Mouse (Mus musculus) embryo, embryonic 11.5 days (tissue): ENCODE data around the gene Rars.
"Not testable (repeated sequence)": the region's sequence is repeated elsewhere in the genome, so short reads cannot be mapped to it uniquely, and the experiment has no call there.

ENCODE experiments used
- DNase-seq: peaks from one replicate; pipeline ENCODE4 v3.0.0-alpha.2; 2012; ENCODE audit warnings: low read depth, low spot score

The Rars gene

DNA sequence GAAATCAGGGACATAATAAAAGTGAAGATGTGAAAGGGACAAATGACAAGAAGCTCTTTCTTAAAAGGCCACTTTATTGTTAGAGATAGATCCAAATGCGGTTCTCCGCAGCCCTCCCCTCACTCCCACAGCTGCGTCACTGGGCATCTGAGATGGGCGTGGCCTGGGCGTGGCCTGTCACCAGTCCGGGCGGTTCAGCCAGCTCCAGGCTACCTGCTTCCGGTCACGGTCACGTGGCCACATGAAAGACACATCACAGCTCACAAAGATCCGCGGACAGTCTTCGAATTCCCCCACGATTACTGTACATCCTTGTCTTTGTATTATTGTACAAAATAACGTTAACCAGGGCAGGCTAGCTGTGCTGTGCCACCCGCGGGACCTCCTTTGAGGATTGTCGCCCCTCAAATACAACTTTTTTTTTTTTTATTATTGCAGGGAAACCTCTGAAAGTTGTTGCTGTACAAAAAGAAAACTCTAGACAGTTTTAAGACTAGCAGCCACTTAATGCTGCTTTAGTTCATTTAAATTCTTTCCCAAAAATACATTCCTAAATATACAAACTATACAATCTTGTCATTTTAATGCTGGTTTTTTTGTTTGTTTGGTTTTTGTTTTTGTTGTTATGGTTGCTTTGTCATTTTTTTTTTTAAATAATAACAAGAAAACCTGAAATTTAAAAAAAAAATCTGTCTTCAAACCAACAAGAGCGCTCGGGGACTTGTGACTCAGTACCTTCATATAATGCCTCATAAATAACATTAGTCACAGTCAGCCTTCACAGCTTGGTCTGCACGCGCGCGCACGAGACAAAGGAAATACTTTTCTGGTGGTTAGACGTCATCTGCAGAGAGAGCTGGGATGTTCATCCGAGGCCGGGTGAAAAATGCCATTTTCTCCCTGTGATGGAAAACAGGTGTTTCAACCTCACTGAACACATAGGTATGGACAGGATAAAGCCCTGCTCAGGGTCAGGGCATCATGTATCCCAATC lies 4.3 kb upstream of the Rars start:
- peak; percentile 81 for DNase-seq

DNA sequence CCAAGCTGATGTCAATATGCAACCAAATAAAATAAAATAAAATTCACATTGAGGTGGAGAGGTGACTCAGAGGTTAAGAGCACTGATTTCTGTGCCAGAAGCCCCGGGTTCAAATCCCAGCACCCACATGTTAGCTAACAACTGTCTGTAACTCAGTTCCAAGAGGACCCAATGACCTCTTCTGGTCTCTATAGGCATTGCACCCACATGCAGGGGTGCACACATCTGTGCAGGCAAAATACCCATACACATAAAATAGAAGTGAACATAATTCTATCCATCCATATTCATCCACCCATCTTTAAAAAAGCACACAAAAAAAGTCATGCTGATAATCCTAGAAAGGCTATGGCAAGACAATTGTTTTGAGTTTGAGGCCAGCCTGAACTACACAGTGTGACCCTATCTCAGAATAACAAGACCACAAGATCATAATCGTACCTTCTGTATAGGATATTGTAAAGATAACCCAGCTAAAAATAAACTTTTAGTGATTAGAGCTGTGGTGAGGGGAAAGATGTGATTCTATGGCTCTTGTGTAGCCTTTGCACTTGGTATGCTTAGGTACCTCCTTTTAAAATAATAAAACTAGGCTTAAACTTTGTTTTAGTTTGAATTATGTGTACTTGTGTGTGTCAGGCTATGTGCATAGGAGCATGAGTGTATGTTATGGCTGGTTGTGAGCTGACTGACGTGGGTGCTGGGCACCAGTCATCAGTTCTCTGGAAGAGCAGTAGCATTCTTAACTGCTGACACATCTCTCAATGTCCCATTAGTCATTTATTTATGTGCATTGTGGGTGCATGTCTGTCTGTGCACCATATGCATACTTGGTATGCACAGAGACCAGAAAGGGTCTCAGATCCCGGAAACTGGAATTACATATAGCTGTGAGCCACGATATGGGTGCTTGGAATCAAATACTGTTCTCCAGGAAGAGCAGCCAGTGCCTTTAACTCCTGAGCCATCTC lies 3.1 kb upstream of the Rars start:
- DNase-seq = no peak

DNA sequence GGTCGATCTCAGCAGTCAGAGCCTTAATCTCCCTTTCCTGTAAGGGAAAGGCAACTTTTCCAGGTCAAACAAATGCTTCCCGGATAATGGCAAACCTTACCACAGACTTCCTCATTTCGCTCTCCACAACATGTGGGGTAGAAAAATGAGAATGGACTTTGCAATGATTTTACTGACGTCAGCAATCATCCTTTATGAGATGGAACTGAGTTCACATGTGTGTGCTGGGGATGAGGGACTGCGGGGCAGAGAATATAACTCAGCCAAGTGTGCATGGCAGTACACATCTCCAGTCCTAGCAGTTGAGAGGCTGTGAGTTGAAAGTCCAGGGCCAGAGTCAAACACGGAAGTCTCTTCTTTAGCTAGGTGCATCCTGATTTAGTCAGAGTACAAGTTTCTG lies 1.0 kb downstream of the Rars start:
- no peak for DNase-seq

DNA sequence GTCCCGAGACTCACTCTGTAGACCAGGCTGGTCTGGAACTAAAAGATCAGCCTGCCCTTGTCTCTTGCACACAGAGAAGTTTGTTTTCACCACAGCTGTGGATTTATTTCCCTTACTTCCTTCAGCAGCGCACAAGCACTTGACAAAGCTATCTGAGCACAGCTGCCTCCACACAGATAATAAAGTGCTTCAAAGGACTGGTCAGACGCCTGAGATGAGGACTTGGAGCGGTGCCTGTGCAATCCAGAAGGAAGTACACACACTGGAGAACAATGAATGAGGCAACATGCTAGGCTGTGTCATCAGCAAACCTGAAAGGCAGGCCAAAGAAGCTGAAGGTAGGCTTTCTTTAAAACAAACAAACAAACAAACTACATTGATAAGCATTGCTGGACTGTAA lies 2.2 kb downstream of the Rars start:
- no peak for DNase-seq

DNA sequence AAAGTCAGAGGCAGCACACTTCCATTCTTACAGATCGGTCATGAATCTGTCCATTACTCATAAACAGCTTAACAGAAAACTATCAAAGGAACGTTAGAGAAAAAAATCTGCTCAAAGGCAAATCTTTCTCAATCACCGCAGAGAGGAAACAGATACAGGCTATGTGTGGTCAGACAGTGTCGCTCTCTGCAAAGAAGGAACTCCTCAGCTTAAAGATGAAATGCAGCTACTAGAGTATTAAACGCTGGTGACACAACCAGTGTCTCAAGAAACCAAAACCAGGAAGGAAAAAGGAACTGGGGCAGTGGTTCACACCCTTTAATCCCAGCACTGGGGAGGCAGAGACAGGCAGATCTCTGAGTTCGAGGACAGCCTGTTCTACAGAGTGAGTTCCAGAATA lies 6.6 kb downstream of the Rars start:
- no peak for DNase-seq

DNA sequence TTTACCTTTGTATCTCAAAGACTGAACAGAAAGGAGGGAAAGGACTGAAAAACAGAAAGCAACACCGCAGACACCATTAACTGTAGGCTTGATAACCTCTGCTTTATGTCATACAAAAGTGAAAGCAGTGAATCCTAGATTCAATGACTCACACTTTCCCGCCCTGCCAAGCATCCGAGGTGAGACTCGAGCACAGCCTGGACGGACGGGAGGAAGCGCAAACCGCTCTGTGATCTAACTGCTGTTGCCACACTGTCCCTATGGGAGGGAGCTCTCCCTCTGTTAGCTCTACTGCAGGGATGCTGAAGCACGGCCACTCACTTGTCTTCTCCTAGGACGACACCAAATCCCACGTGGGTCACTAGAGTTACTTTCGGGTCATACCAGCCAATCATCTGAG lies 18.0 kb downstream of the Rars start:
- DNase-seq = no peak

DNA sequence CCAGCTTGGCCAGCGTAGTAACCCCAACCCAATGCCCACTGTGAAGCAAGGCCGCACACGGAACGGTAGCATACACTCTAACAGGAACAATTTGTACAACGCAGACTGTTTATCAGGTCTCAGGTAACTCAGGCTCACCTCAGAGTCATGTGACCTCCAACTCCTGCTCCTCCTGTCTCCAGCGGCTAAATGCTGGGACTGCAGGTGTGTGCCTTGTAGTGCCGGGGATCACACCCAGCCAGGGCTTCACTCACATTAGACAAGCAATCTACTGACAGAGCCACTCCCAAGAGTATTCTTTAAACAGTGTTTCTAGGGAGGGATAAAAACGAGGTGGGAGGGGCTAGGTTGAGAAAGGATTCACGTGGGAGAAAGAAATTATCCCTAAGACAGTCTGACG lies 22.8 kb downstream of the Rars start:
- no peak for DNase-seq

DNA sequence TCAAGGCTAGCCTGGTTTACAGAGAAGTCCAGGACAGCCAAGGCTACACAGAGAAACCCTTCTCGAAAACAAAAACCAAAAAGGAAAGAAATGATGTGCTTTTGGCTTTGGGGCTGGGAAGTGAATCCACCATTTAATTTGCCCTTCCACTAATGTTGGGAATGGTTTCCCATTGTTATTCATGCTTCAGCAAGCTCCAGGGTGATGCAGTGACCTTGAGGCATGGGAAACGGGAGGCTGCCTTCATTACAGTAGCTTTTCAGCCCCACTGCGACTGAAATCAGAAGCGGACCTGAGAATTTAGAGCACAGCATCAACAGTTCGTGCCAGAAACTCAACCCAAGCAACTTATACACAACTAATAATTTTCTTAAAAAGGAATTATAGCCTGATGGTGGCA lies 33.0 kb downstream of the Rars start:
- DNase-seq = no peak

DNA sequence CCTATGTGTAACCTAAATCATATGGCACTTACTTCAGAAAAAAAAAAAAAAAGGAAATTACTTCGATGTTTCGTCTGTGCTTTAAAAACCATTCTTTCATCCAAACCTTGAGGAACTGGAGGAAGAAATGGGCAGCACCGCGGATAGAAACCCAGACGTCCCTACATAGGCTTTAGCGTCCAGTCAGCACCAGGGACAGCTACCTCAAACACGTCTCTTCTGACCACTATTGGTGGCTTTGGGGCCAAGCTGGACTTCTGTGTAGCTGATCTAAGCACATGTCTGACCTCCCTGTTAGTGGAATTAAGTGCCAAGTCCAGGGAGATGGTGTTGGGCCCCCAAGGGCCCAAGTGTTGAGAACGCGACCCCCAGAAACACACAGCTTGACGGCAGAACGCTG lies 35.4 kb downstream of the Rars start, which contains the start of gene Fbll1:
Fbll1 (minus strand) TSS at position 11 of the 400 bp plus-strand sequence.
- peak; percentile 67 for DNase-seq

DNA sequence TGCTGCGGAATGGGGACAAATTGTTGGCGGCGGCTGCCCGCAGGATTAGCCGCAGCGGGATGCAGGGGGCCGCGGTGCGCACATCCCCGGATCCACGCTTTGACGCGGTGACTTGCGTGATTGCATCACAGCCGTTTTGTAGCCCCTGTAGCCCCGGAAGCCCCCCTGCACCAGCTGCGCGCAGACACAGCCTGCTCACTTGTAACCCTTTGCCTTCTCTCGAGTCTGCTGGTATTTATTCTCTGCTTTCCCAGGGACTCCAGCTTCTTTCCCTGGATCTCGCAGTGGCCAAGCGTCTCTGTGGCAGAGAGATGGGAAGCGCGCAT lies 35.8 kb downstream of the Rars start:
- DNase-seq = no peak

DNA sequence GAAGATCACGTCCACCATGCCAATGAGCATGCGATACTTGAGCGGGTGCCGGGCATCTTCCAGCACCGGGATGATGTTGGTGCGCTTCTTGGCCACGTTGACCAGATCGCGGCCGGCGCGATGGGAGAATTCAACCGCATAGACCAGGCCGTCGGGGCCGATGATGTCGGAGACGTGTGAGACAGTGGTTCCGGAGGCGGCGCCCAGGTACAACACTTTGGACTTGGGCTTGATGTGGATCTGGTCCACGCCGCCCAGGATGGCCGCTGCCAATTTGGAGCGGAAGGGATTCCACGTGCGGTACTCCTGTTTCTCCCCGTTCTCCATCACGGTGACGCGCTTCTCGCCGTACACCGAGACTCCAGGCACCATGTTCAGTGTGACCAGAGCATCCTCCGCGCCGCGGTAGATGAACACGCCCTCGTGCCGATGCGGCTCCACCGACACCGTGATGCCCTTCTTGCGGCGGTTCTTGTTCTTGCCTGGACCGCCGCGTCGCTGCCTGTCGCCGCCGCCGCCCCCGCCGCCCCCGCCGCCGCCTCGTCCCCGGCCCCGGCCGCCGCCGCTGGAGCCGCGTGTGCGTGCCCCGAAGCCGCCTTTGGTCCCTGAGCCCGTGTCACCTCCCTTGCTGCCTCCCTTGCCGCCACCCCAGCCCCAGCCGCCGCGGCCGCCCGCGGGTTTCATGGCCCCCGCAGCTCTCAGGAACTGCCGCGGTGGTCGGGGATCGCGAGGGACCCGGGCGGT lies 36.4 kb downstream of the Rars start:
- no peak for DNase-seq

DNA sequence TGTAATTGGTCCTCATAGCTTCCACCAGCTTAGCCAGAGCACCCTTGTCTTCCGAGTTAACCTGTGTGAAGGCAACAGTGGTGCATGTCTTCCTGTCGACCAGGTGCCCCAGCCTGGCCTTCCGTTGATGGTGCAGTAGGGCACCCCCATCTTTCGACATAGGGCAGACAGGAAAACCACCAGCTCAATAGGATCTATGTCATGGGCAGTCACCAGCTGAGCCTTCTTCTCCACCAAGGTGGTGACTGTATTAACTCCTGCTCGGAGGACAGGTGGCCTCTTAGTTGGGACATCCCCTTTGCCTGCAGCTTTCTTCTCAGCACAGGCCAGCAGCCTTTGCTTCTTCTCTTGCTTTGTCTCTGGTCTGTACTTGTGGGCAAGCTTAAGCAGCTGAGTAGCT lies 41.5 kb downstream of the Rars start:
- not testable (repeated sequence) for DNase-seq

DNA sequence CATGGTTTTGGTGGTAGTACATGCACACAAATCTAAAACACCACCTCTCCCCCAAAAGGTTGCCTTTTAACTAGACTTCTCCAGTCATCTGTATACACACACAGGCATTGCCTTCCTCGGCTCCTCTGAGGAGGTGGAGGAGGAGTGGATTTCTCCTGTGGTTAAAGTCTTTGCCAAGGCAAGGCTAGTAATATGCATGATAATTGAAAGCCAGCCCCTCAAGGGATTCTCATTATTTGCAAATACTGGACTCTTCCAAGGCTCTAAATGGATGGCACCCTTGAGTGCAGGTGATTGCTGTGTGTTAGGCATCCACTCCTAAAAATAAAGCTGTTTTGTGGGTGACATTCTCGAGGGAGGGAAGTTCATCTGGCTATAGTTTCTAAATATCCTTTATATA lies 45.9 kb downstream of the Rars start:
- DNase-seq = no peak

DNA sequence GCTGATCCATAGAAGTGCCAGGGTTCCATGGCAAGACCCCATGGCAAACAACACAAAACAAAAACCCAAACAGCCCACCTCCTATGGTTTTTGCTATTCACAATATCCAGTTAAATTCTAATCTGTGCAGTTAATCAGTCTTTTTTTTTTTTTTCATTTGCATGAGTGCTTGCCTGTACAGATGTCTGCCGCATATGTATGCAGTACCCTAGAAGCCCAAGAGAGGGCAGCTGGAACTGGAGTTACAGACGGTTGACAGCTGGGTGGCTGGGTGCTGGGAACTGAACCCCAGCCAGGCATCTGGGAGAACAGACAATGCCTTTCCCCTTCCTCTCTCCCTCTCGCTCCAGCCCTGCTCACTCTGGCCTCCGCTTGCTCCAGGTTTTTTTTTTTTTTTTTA lies 49.8 kb downstream of the Rars start:
- DNase-seq = no peak

DNA sequence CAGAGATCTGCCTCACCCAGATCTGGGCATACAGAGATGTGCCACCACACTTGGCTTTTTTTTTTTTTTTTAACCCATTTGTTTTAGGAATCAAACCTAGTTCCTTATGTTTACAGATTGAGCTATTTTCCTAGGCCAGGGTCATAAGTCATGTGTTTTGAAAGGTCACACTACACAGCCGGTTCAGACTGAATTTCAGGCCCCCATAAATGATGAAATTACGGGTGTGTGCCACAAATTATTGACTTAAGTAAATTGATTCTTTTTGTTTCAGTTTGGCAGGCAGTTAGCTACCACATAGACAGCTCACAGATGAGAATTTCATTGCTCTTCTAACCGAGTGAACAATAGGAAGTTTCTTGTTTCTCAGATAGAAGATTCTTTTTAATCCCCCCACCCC lies 50.3 kb downstream of the Rars start:
- DNase-seq = no peak

DNA sequence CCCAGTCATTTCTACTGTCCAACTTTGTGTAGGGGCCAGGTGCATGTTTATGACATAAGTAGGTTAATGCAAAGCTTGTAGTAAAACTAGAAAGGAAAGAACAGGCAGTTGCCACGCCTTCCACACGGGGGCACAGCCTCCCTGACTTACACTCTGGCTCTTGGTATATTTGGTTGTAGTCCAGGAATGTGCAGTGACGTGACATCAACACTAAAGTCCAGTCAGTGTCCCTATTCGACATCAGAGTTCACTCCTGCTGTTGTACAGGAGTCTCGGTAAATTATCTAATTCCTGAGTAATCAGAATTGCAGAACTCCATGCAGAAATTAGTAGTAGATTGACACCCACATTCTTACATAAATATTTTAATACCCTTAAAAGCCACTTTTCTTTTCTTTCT lies 51.3 kb downstream of the Rars start:
- no peak for DNase-seq

DNA sequence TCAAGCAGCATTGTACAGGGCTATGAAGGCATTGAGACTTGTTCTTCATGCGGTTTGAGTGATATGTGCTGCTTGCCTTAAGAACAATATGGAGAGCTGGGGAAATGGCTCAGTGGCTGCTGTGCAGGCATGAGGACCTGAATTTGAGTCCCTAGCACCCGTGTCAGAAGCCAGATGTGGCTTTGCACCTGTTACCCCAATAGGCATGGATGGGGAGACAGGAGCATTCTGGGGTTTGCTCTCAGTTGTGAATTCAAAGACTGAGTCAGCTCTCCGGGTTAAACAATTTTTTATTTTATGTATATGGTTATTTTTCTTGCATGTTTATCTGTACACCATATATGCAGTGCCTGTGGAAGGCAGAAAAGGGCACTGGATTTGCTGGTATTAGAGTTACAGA lies 51.9 kb downstream of the Rars start:
- no peak for DNase-seq

DNA sequence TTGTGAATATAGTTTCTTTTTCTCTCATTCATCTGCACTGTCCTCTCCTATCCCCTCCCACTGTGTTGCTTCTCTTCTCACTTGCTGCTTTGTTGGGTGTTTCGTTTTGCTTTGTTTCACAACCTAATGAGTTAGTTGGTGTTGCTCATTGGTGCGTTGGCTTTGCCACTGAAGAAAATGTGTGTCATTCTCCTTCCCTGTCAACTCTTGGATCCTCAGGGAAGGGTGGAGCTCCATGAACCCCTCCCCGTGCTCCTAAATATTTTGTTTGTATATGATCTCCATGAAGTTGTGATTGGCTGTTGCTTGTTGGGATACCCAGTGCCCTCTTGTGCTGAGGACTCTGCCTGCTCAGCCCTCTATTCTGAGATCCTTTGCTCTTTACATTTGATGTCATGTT lies 54.0 kb downstream of the Rars start:
- DNase-seq = no peak

DNA sequence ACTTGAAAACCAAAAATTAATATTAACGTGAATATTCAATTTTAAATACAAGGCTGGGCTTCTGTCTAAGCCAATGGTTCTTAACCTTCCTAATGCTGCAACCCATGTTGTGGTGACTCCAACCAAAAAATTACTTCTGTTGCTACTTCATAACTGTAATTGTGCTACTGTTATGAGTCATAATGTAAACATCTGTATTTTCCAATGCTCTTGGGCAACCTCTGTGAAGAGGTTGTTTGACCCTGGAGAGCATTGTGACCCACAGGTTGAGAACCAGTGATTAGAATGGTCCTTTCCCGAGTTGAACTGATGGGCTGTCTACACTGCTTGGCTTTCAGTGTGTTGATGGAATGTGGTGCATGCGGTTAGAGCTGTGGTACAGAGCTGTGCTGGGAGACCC lies 57.9 kb downstream of the Rars start:
- no peak for DNase-seq

DNA sequence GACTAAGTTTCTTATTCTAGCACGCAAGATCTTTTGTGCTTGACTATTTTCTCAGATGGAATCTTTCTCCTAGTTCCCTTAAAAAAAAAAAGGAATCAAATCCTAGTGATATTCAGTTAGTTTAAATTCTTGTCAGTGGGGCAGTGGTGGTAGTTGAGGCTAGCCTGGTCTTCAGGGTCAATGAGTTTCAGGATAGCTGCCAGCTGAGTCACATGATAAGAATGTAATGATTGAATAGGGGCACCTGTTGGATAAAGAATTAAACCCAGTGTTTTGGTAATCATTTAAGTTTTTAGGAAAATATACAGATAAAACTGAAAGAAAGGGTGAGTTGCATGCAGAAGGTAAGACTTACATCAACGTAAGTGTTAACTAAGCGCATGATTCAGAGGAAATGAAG lies 58.7 kb downstream of the Rars start:
- DNase-seq = no peak

DNA sequence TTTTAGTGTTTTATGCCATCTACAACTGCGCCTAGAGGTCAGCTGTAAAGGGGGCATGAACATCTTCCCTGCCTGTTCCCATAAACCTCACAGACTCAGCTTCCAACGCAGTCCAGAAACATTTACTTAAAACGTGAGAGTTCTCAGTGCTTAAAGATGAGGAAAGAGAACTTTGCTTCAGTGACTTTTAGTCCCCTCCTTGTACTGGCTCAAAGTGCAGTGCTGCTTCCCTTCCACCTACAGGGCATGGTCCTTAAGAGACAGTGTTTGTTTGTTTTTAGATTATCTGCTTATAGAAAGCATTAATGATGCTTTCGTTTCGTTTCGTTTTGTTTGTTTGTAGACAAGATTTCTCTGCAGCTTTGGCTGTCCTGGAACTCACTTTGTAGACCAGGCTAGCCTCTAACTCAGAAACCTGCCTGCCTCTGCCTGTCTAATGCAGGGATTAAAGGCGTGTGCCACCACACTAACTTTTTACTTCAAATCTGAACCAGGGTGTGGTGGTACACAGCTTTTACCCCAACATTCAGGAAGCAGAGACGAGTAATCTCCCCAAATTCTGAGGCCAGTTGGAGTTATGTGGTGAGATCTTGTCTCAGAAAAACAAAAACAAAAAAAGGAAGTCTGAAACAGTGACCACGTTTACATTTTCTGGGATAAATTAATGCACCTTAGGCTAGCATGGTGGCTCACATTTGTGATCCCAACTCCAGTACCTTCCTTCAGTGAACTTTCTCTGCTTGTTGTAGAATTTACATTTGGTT lies 63.4 kb downstream of the Rars start:
- no peak for DNase-seq
